In genomic region chr7:70414461-70414860, GRCm38 (mm10) we compare ENCODE assay signal across 21 mouse cellular contexts. TPM values are rescaled to one million over a fixed set of nuclear protein-coding genes. Genes with fewer than 3 reads are reported as not detected.
DNase-seq lines count a peak whose midpoint lies in the region; ATAC-seq lines count a peak whose summit lies in the region.
"Had no signal": no experiment of that assay in that cellular context is flagged by ENCODE, and none has a peak within 500 bp of the region (broad histone marks: within the 10 kb centered on the region; RNA-seq: fewer than 3 reads in every experiment).

No protein-coding gene starts in this region.

- peak; percentile 57 for DNase-seq in heart, adult 11 months
- DNase-seq in heart, postnatal 4 days, result no peak
- peak; percentile 54 for DNase-seq in 3T3-L1 (ENCODE audit: low read depth, low spot score)
- DNase-seq in fibroblast of lung, adult 2 months (ENCODE audit: low read depth), result peak; percentile 15
- DNase-seq: adrenal gland, adult 8-10 months; adrenal gland, postnatal 14 days; cerebellum, adult 11 months; cerebellum, adult 18-20 months; cerebellum, adult 8-10 months; cerebellum, adult 9-11 months; cerebellum, postnatal 14 days; cerebellum, postnatal 36 days; embryo, embryonic 11 days; forebrain, postnatal 0 days had no signal

- ATAC-seq in megakaryocyte progenitor cell, adult 5-6 weeks (replicated peaks; ENCODE audit: poor library complexity), result no peak
- ATAC-seq: activated CD4-positive, CD25-positive, alpha-beta regulatory T cell, adult 4 months; forebrain, embryonic 13.5 days; forebrain, embryonic 15.5 days; forebrain, postnatal 0 days; Patski had no signal

RNA-seq across cellular contexts. Expression of gene Nr2f2, which starts 47.9 kb away (rescaled TPM):
- total RNA-seq in heart, postnatal 4 days (2021), result 10 to 100 TPM; 34.3 to 35.0 TPM
- not detected in 2 replicates for total RNA-seq in megakaryocyte progenitor cell, adult 5-6 weeks (2015)
- not detected in 2 replicates for total RNA-seq in megakaryocyte progenitor cell, adult 5-6 weeks (2017)
- total RNA-seq: common myeloid progenitor, adult 5-6 weeks; MEL had no signal

Comparison
In these comparisons a context has a peak if more than half of its experiments do, and no peak if none do; other contexts are left out.
1. RNA of gene Nr2f2, which starts 47.9 kb away (total RNA-seq): 34.3 to 35.0 TPM in heart, postnatal 4 days; not detected in megakaryocyte progenitor cell, adult 5-6 weeks; every median in the first group is over 10 times any median in the second.